Mouse (Mus musculus) spleen, adult 2 months (tissue): ENCODE measurements around the gene Gm42715.

Experiments
- CTCF ChIP-seq: fragments of 200-500 bp; IDR thresholded peaks from 2 replicates; pipeline ENCODE4 v1.5.1; 2011; ENCODE audit warnings: mild to moderate bottlenecking, inconsistent platforms; ENCODE audit not compliant: insufficient read depth, insufficient read length, insufficient replicate concordance; ENCODE audit errors: extremely low read depth
- POLR2A ChIP-seq: fragments of 200-500 bp; IDR thresholded peaks from 2 replicates; pipeline ENCODE4 v1.6.1; 2011; ENCODE audit warnings: low read depth, low read length, inconsistent platforms

DNA sequence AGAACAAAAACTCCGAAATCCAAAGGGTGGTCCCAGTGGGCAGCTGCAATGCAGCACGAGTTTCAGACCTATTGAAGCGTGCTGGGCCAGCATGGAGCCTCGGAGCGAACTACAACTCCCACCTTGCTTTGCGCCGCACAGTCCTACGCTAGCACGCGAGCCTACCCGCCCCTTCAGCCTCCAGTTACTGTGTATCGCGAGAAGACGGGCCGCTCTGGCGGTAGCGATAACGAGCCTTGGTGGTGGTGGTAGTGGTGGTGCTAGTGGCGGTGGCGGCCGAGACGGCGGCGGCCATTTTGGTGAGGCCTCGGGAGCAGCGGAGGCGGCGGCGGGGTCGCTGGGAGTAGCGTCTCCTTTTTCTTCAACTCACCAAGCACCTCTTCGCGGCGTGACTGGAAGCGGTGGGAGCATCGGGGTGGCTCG lies 7.6 kb upstream of the Gm42715 start, which contains the start of gene Srcap:
- TF ChIP-seq CTCF (no peak), POLR2A (peak; percentile 82)
